Mouse (Mus musculus) liver, adult 2 months (tissue): ENCODE results near the gene Plet1. TPM values are rescaled to one million over a fixed set of nuclear protein-coding genes. Genes with fewer than 3 reads are reported as not detected.

Experiments used
- DNase-seq: peaks from one replicate; pipeline ENCODE4 v3.0.0-alpha.2; 2011; ENCODE audit warnings: low read depth, low spot score; ENCODE audit errors: extremely low read depth
- H3K27ac ChIP-seq: fragments of 200-500 bp; replicated peaks from 2 replicates; pipeline ENCODE4 v1.5.1; 2012; ENCODE audit warnings: low read depth, mild to moderate bottlenecking, control low read depth, inconsistent platforms, low read length; ENCODE audit not compliant: insufficient read depth
- H3K27me3 ChIP-seq: fragments of 200-500 bp; 2 replicates; pipeline ENCODE4 v1.6.1; 2012; ENCODE audit warnings: mild to moderate bottlenecking, moderate library complexity, low read length, inconsistent platforms; ENCODE audit not compliant: control insufficient read depth, insufficient read depth
- H3K36me3 ChIP-seq: fragments of 200-500 bp; 2 replicates; pipeline ENCODE4 v1.6.1; 2012; ENCODE audit warnings: low read length, inconsistent platforms; ENCODE audit not compliant: control insufficient read depth, insufficient read depth
- H3K4me1 ChIP-seq: fragments of 200-500 bp; 2 replicates; pipeline ENCODE4 v1.6.1; 2011; ENCODE audit warnings: low read length; ENCODE audit not compliant: control insufficient read depth, insufficient read depth
- H3K4me3 ChIP-seq: fragments of 200-500 bp; 2 replicates; pipeline ENCODE4 v1.5.1; 2011; ENCODE audit warnings: low read depth, mild to moderate bottlenecking, control low read depth, low read length, moderate library complexity; ENCODE audit not compliant: insufficient read depth
- H3K79me2 ChIP-seq: fragments of 200-500 bp; 2 replicates; pipeline ENCODE4 v1.6.1; 2012; ENCODE audit warnings: inconsistent platforms, mild to moderate bottlenecking, low read length, moderate library complexity; ENCODE audit not compliant: control insufficient read depth, insufficient read depth
- H3K9ac ChIP-seq: fragments of 200-500 bp; 2 replicates; pipeline ENCODE4 v1.6.1; 2012; ENCODE audit warnings: low read depth, mild to moderate bottlenecking, control low read depth, inconsistent platforms, low read length
- CTCF ChIP-seq: fragments of 200-500 bp; IDR thresholded peaks from 2 replicates; pipeline ENCODE4 v1.5.1; 2011; ENCODE audit warnings: low read depth, low read length, control low read depth
- POLR2A ChIP-seq: fragments of 200-500 bp; IDR thresholded peaks from 2 replicates; pipeline ENCODE4 v1.6.1; 2011; ENCODE audit warnings: low read length, control low read depth; ENCODE audit not compliant: insufficient read depth; ENCODE audit errors: extremely low read depth
- WGBS: fragments of 180-500 bp; shearing (Covaris S2); methylation state at CpG from one replicate; pipeline ENCODE4 v1.1.7; 2018; 5-methylcytosine and 5-hydroxymethylcytosine counted together
- polyA plus RNA-seq: library from polyadenylated mRNA; depleted of rRNA; stranded (reverse); fragments of >200 nt; gene quantifications from 2 replicates; pipeline ENCODE4 v1.2.3, GENCODE M21; 2012
- total RNA-seq: library from RNA; depleted of rRNA; stranded (reverse); fragments of >200 nt; gene quantifications from 2 replicates; pipeline ENCODE4 v1.2.3, GENCODE M21; 2014

Plet1 gene
- total and polyA plus RNA-seq, 2 experiments: 0.37 to 0.86 TPM

DNA sequence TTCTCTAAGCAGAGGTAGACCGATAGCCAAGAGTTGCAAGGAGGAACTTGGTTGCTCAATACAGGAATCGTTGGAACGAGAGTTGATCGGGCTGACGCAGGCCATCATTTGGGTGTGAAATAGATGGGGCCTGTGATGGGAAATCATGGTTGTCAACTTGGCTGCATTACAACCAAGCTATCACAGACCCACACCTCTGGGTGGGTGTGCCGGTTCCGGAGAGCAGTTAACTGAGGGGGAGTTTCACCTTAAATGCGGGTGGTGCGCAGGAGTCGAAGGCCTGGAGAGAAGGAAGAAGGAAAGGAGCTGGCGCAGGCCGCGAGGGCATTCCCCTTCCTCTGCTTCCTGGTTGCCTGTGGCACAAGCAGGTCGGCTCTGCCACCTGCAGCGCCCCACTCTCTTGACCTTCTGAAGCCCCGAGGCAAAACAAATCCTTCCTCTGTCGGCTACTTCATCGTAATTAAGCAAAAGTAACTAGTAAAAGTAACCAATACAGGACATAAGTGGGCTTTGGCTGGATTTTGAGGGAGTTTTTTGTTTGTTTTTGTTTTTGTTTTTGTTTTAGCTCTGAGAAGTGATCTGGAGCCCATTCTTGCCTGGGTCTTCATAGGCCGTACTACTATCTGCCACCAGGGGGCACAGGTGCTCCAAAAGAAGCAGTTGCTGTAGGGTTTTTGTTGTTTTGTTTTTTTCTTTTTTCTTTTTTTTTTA lies 31.7 kb upstream of the Plet1 start:
- peak overlapping the region; percentile 45 for H3K9ac ChIP-seq
- WGBS: 23% methylated on average over 19 of the region's 19 CpGs
- H3K27me3 ChIP-seq: no peaks in the 10 kb centered on the region
- no peaks in the 10 kb centered on the region for H3K4me1 ChIP-seq
- peak; percentile 70 for DNase-seq
- H3K4me3 ChIP-seq: peak overlapping the region; percentile 44
- H3K27ac ChIP-seq: peak overlapping the region; percentile 33
- TF ChIP-seq CTCF: peak; percentile 66; the same call in 1 of the 2 replicates
- TF ChIP-seq POLR2A: no peak
- H3K36me3 ChIP-seq: no peaks in the 10 kb centered on the region
- no peaks in the 10 kb centered on the region for H3K79me2 ChIP-seq

DNA sequence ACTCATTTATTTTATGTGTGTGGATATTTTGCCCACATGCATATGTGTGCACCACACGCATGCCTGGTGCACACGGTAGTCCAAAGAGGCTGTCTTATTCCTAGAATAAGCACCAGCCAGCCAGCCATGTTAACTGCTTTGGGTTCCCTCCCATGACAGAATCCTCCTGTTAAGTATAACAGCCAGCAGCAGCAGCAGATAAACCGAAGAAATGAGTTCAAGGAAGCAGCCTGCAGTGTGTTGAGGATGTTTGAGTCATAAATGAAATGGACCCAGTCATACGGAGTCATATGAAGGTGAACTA lies 31.2 kb upstream of the Plet1 start:
- TF ChIP-seq POLR2A: no peak
- no peak for TF ChIP-seq CTCF
- H3K79me2 ChIP-seq: no peaks in the 10 kb centered on the region
- H3K27ac ChIP-seq: no peak overlapping the region

DNA sequence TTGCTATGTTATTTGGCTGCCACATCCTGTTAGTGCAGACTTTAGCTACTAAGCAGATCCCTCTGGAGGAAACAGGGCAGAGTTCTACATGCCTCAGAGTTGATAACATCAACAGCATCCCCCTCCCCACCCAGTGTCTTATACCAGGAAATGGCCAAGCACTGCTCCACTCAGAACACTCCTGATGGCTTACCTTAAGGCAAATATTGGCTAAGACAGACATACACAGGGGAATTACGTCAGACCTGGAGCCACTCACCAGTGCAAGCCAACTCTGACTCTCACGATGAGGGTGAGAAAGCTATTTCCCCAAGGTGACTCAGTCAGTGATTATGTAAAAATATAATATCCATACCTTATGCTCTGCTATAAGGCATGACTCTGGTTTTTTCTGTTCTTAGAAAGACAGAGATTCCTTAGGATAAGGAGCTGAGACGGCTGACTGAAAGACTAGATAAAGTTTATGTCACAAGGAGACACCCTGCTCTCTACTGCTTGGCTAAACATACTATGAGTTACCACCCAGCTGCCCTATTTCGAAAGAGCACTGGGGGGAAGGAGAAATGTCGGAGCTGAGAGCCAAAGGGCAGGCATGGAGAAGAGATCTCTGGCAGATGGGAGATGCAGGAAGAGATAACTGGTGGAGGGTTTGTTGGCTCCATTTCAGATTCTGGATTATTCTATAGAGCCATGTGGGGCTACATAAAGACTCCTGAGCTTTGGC lies 23.8 kb upstream of the Plet1 start:
- no peak overlapping the region for H3K27ac ChIP-seq
- no peaks in the 10 kb centered on the region for H3K79me2 ChIP-seq
- H3K4me3 ChIP-seq: no peak overlapping the region
- no peak overlapping the region for H3K9ac ChIP-seq
- no peaks in the 10 kb centered on the region for H3K27me3 ChIP-seq
- H3K4me1 ChIP-seq: peaks cover 3% of the 10 kb centered on the region; the same call in 1 of the 2 replicates
- WGBS: 9% methylated on average over 5 of the region's 5 CpGs
- peak; percentile 15 for DNase-seq
- no peaks in the 10 kb centered on the region for H3K36me3 ChIP-seq
- TF ChIP-seq POLR2A (no peak), CTCF (no peak)

More for the DNA sequence above, 31.2 kb upstream of the Plet1 start:
- H3K9ac ChIP-seq: no peak overlapping the region
- DNase-seq: no peak
- 27% methylated on average over 4 of the region's 4 CpGs for WGBS
- no peaks in the 10 kb centered on the region for H3K27me3 ChIP-seq
- no peak overlapping the region for H3K4me3 ChIP-seq
- H3K4me1 ChIP-seq: no peaks in the 10 kb centered on the region
- no peaks in the 10 kb centered on the region for H3K36me3 ChIP-seq

DNA sequence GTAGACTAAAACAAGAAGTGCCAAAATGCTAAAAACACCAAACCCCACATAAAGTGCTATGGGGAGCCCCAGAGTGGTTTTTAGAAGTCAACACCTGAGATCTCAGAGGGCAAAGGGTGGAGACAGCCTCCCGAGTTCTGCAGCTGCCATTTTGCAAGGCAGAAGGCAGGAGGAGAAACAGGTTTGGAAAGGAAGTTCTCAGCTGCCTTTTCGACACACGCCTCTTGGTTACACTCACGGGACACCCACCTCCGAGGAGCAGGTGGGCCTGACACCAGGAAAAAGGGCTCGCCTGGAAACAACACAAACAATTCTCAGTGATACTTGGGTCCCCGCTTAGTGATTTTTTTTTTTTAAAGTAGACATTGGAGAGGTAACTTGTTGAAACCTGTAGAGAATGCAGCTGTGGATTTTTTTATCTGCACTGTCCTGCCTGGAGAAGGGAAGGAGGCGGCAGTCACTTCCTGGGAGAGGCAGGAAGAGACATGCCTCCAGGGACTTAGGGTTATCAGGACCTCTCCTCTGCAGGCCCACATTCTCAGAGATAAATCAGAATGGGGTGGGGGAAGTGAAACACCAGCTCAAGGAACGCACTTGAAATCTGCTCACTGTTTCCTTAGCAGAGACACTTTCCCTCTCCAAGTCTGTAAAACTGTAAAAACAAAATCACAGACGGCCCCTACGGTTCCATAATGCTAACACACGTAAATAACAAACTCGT lies 23.0 kb upstream of the Plet1 start:
- H3K79me2 ChIP-seq: no peaks in the 10 kb centered on the region
- H3K27me3 ChIP-seq: no peaks in the 10 kb centered on the region
- WGBS: 67% methylated on average over 13 of the region's 13 CpGs
- H3K4me1 ChIP-seq: peaks cover 3% of the 10 kb centered on the region; the same call in 1 of the 2 replicates
- H3K27ac ChIP-seq: peak overlapping the region; percentile 7; the same call in 1 of the 2 replicates
- TF ChIP-seq POLR2A (no peak), CTCF (no peak)
- no peak for DNase-seq
- no peaks in the 10 kb centered on the region for H3K36me3 ChIP-seq
- no peak overlapping the region for H3K4me3 ChIP-seq
- H3K9ac ChIP-seq: no peak overlapping the region

DNA sequence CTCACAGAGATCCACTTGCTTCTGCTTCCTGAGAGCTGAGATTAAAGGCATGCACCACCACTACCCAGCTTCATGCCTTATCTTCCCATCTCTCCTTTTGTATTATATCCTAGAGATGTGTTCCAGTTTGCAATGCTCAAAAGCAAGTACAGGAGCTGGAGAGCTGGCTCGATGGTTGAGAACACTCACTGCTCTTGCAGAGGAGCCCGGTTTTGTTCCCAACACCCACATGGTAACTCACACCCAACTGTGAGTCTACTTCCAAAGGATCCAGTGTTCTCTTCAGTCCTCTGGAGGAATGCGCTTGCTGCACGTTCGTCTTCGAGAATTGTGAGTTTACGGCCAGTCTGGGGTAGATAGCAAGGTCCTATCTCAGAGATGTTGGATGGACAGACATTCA lies 19.0 kb upstream of the Plet1 start:
- TF ChIP-seq CTCF (no peak), POLR2A (no peak)
- Histone ChIP-seq H3K4me1 (peaks cover 2% of the 10 kb centered on the region; the same call in 1 of the 2 replicates), H3K27ac (no peak overlapping the region), H3K79me2 (no peaks in the 10 kb centered on the region), H3K36me3 (no peaks in the 10 kb centered on the region), H3K4me3 (no peak overlapping the region), H3K9ac (no peak overlapping the region), H3K27me3 (no peaks in the 10 kb centered on the region)
- WGBS: 91% methylated on average over 7 of the region's 7 CpGs
- no peak for DNase-seq
